Mouse (Mus musculus): Measurements from ENCODE around the gene Pcdh11x. TPM values are rescaled to one million over a fixed set of nuclear protein-coding genes. Genes with fewer than 3 reads are reported as not detected.
"Not testable (repeated sequence)": the region's sequence is repeated elsewhere in the genome, so short reads cannot be mapped to it uniquely, and the experiment has no call there.

The Pcdh11x gene
- polyA plus RNA-seq, 1 experiment from 2014 or later: 0.01 TPM

DNA sequence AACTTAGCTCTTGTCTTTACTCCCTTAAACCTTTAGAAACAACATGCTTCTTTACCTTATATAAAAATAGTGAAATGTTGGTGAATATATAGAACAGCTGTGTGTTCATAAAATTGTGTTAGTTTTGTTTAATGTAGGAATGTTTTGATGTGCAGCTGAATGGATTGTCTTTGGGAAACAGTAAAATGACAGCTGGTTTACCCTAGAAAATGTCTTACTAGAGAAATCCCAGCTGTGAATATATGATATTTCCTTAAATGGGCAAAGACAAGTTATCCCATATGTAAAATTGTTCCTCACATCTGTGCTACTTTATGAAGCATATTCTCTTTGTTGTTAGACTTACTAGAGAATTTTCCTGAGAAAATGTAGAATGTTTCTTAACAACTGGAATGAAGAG is 196.4 kb downstream of the Pcdh11x start:
- POLR2A ChIA-PET: no interaction called here
- CTCF ChIA-PET: no interaction called here
- H3K27me3 ChIP-seq: peaks cover 3% of the 10 kb centered on the region
- DNase-seq (ENCODE audit: low read depth, low spot score): no peak
- in situ Hi-C loops (cut with MboI; ENCODE audit: low pct_unique_long_range_greater_than_20kb): no loop called here
- no peak for ATAC-seq
- TF ChIP-seq CTCF (IDR thresholded peaks at IDR 0.05): no peak

DNA sequence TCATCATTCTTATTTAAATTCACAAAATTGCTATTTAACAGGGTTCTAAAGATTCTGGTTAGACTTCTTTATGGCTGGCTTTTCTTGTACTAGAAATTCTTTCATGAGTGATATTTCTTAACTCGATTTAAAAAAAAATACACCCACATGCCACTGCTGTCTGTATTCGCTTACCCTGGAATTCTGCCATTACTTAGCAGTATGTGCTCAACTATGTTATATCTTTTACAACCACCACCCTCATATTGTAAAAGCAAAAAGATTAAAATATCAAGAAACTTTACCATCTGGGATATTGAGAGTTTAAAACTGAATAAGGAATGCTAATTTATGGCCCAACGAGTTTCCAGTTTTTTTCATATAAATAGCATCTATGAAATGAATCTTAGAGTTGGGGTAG is 234.9 kb downstream of the Pcdh11x start:
- POLR2A ChIA-PET: no interaction called here
- CTCF ChIA-PET: no interaction called here
- no peaks in the 10 kb centered on the region for H3K27me3 ChIP-seq
- no peak for DNase-seq (ENCODE audit: low read depth, low spot score)
- no peak for ATAC-seq
- in situ Hi-C loops (cut with MboI; ENCODE audit: low pct_unique_long_range_greater_than_20kb): no loop called here
- TF ChIP-seq CTCF (IDR thresholded peaks at IDR 0.05): no peak

DNA sequence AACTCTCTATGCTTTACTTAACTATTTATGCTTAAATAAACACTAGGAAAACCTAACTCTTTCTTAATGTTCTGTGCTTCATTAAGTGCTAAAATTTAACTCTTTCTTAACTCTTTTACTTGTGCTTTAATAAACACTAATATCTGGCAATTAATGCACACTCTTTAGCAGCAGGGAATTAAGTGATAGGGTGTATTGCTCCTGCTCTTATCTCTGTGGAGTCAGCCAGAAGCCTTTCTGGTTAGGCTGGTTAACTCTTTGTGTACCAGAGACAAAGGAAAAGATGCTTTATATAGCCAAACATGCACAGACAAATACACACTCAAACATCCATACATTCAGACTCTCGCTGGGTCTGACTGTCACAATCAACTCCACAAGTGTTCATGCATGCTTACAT is 309.2 kb downstream of the Pcdh11x start:
- ATAC-seq (no peak), DNase-seq (ENCODE audit: low read depth, low spot score) (no peak)
- CTCF ChIA-PET: no interaction called here
- no peaks in the 10 kb centered on the region for H3K27me3 ChIP-seq
- no peak for TF ChIP-seq CTCF (IDR thresholded peaks at IDR 0.05)
- in situ Hi-C loops (cut with MboI; ENCODE audit: low pct_unique_long_range_greater_than_20kb): no loop called here
- POLR2A ChIA-PET: no interaction called here

DNA sequence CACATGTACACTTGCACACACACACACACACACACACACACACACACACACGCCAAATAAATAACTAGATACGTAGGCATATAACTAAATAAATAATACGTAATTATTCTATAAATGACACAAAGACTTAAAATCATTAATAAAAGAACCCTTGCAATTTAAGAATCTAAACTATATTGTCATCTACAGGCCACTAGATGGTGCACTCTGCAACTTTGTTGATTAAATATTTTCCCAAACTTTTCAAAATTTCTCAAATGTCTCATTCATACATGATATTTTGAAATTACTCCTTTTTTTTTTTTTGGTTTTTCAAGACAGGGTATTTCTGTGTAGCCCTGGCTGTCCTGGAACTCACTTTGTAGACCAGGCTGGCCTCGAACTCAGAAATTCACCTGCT is 328.4 kb downstream of the Pcdh11x start:
- CTCF ChIA-PET: no interaction called here
- no peak for ATAC-seq
- no peak for DNase-seq (ENCODE audit: low read depth, low spot score)
- peaks cover 8% of the 10 kb centered on the region for H3K27me3 ChIP-seq
- TF ChIP-seq CTCF (IDR thresholded peaks at IDR 0.05): peak; percentile 5
- in situ Hi-C loops (cut with MboI; ENCODE audit: low pct_unique_long_range_greater_than_20kb): no loop called here
- POLR2A ChIA-PET: no interaction called here

DNA sequence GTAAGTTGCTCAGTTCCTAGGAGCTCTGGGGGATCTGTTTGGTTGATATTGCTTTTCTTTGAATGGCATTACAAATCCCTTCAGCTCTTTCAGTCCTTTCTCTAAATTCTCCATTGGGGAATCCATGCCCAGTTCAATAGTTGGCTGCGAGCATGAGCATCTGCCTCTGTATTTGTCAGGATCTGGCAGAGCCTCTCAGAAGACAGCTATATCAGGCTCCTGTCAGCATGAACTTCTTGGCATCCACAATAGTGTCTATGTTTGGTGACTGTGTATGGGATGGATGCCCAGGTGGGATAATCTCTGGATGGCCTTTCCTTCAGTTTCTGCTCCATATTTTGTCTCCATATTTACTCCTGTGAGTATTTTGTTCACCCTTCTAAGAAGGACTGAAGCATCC is 380.2 kb downstream of the Pcdh11x start:
- H3K27me3 ChIP-seq; DNase-seq (ENCODE audit: low read depth, low spot score); in situ Hi-C loops (cut with MboI; ENCODE audit: low pct_unique_long_range_greater_than_20kb); ATAC-seq; POLR2A ChIA-PET; CTCF ChIA-PET: not testable (repeated sequence)

DNA sequence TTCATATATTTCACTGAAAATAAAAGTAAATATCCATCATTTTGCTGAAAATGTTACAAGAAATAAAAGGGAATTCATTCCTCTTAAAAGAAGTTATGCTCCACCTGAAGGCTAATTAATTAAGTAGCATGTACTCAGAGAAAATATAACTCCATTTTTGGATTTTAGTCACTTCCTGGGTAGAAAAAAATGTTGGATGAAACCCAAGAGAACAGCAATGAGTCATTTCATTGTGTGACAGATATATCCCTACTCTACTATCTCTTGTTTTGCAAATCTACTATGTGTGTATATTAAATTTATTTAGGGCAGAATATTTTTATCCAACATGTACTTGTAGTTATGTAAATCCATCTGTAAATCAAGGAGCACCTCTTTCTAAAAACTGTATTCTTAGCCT is 444.1 kb downstream of the Pcdh11x start:
- DNase-seq (ENCODE audit: low read depth, low spot score) (no peak), ATAC-seq (no peak)
- TF ChIP-seq CTCF (IDR thresholded peaks at IDR 0.05): no peak
- peaks cover 6% of the 10 kb centered on the region for H3K27me3 ChIP-seq
- in situ Hi-C loops (cut with MboI; ENCODE audit: low pct_unique_long_range_greater_than_20kb): no loop called here
- ChIA-PET CTCF (no interaction called here), POLR2A (no interaction called here)

DNA sequence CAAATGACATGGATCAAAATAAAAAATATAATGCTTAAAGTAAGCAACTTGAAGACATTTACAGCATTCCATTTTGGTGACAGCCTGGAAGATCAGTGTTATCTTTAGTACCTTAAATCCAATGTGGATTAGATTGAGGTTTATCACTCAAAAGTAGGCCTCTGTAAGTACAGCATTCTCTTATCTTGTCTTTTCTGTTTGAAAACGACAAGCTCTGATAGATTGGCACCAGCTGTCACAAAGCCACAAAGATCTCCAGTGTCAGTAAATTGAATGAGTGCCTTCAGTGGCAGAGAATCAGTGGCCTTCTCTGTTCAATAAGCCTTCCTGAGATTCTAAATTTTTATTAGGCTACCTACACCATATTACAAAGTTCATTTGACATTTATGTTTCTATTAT is 445.7 kb downstream of the Pcdh11x start:
- CTCF ChIA-PET: no interaction called here
- no peak for TF ChIP-seq CTCF (IDR thresholded peaks at IDR 0.05)
- in situ Hi-C loops (cut with MboI; ENCODE audit: low pct_unique_long_range_greater_than_20kb): no loop called here

DNA sequence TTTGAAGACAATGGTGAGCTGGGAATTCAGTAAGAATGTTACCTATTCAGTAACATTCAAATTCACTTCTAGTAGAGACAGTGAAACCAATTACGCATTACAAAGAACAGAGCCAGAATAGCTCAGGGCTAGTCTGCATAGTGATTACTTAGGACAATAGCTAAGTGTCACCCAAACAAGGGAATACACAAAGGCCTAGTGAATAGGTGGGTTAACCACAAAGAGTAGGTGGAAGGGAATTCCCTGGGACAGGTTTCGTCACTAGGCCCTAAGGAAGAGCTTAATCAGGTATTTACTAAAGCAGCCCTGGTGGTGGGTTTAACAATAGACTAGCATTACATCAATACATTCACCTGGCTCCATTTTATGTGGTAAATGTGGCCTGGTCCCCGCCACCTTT is 654.5 kb downstream of the Pcdh11x start:
- ATAC-seq: no peak
- H3K27me3 ChIP-seq: no peaks in the 10 kb centered on the region
- CTCF ChIA-PET: no interaction called here
- in situ Hi-C loops (cut with MboI; ENCODE audit: low pct_unique_long_range_greater_than_20kb): no loop called here
- POLR2A ChIA-PET: no interaction called here
- no peak for TF ChIP-seq CTCF (IDR thresholded peaks at IDR 0.05)
- no peak for DNase-seq (ENCODE audit: low read depth, low spot score)

More for the DNA sequence above, 445.7 kb downstream of the Pcdh11x start:
- ATAC-seq: no peak
- no peak for DNase-seq (ENCODE audit: low read depth, low spot score)
- H3K27me3 ChIP-seq: peaks cover 6% of the 10 kb centered on the region
- POLR2A ChIA-PET: no interaction called here

Other genes starting within 250 kb of the Pcdh11x start
- gene H2afb3, start 22.8 kb downstream of the Pcdh11x start, polyA plus RNA-seq (2021): not detected